Mouse (Mus musculus) neural tube, postnatal 0 days (tissue): ENCODE measurements around the gene March1. TPM values are rescaled to one million over a fixed set of nuclear protein-coding genes. Genes with fewer than 3 reads are reported as not detected.

Experiments used
- polyA plus RNA-seq: library from polyadenylated mRNA; unstranded; fragments of >200 nt; fragmentation: Nextera tagmentation; extraction: Ambion mirVana; gene quantifications from 2 replicates; pipeline ENCODE4 v1.2.1, GENCODE M21; 2015

The March1 gene
- polyA plus RNA-seq, result 29.4 and 33.6 TPM in 2 replicates

DNA sequence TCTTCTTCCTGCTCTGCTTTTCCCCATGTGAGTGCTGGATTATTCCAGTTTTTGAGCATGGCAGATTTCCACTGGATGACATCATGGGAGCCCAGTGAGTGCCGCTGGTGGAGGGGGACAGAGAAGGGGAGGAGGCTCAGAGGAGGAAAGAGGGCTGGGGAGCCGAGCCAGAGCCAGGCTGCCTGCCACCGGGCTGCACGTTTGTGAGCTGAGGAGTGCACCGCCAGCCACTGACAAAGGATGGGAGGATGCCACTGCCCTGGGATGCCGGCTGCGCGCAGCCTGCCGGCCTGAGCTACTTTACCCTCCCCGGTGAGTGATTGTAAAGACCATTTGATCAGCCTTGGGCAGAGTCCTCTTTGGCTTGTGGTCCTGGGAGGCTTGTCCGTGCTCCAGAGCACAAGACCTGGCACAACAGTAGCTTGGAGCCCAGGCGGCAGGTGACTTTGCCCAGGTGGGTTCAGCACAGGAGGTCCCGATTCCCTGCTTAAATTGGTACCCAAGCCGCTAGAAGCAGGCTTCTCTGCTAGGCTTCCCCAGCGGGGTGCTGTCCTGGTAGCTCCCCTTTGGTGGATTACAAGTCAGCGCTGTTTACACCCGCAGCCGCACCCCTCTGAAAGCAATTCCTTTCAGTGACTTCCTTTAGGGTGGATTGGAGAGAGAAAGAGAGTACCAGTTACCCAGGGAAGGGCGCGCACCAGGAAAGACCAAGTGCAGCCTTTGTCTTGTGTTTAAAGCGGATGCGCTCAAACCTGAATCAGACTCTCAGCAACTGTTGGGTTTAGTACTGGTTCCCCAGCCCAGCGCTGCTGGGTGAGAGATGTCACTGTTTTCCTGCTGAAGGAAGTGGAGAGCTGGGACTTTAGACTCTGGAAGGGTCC is at the start of gene March1:
Gene March1, plus strand, starts transcription at position 30 of the 881 bp plus-strand sequence.

DNA sequence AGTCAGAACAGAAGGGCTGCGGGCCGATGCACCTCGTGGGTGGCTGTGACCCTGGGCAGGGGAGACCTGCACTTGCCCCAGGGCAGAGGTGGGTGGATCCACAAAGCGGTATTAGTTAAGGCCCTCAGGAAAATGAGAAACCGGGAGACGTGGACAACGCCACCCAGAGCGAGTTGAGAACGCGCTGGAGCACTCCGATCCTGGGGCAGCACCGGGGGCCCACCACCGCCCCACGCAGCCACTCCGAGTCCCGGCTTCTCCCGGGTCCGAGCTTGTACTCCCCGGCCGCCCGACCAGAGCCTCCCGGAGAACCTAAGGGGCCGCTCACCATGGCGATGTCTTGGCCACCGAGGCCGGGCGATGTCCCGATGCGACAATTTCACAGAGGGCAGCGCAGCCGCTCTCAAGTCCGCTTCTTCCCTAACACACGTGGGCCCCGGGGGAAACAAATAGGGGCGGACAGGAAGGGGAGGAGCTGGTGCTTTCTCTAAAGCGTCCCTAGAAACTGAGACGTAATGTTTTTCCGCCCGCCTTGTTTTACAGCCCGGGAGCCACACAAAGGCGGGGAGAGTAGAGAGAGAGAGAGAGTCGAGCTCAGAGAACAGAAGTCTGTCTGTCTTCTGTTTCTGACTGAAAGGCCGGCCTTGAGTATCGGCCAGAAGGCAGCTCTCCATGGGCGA is 868.5 kb downstream of the March1 start, which contains the start of gene Tma16:
Gene Tma16, minus strand, starts transcription at position 447 of the 680 bp plus-strand sequence.

DNA sequence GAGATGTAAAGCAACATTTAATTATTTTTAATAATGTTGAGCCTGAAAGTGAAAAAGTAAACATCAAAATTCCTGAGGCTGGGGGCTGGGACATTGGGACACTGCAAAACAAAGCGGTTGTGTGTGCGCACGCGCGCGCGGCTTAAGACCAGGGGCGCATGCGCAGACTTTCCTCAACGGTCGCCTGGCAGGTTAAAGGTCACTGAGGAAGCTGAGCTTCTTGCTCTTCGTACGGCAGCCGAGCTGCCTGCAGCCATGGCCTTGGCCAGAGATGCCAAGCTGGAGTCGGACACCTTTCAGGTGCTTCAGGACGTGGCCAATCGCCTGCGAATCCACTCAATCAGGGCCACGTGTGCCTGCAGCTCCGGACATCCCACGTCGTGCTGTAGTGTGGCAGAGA is 893.8 kb downstream of the March1 start, which contains the start of gene Tktl2:
Gene Tktl2, plus strand, starts transcription at position 220 of the 400 bp plus-strand sequence.

